Mouse (Mus musculus) ES-CJ7 (cell line): ENCODE measurements around the gene Adssl1.

Experiments used
- DNase-seq: peaks from one replicate; pipeline ENCODE4 v3.0.0; 2011; ENCODE audit warnings: low read depth, low spot score

The Adssl1 gene

GRCm38 (mm10) chr12:112592985-112593734 lies 26.7 kb upstream of the Adssl1 start:
- DNase-seq, result no peak

- DNase-seq, result no peak
Measured at GRCm38 (mm10) chr12:112593951-112594915, 25.6 kb upstream of the Adssl1 start.

GRCm38 (mm10) chr12:112594989-112595388 lies 24.9 kb upstream of the Adssl1 start:
- DNase-seq, result no peak

GRCm38 (mm10) chr12:112595626-112596025 lies 24.2 kb upstream of the Adssl1 start:
- no peak for DNase-seq

- no peak for DNase-seq
Measured at GRCm38 (mm10) chr12:112596454-112596853, 23.4 kb upstream of the Adssl1 start.

- DNase-seq, result no peak
Measured at GRCm38 (mm10) chr12:112596891-112597500, 22.8 kb upstream of the Adssl1 start.

- no peak for DNase-seq
Measured at GRCm38 (mm10) chr12:112597618-112598017, 22.2 kb upstream of the Adssl1 start.

- no peak for DNase-seq
Measured at GRCm38 (mm10) chr12:112599198-112599597, 20.6 kb upstream of the Adssl1 start.

- DNase-seq, result peak; percentile 28
Measured at GRCm38 (mm10) chr12:112599942-112600611, 19.8 kb upstream of the Adssl1 start.

GRCm38 (mm10) chr12:112604022-112604421 lies 15.8 kb upstream of the Adssl1 start:
- no peak for DNase-seq

GRCm38 (mm10) chr12:112604709-112605649 lies 14.9 kb upstream of the Adssl1 start:
- peak; percentile 66 for DNase-seq

- DNase-seq, result peak; percentile 47
Measured at GRCm38 (mm10) chr12:112605766-112606165, 14.1 kb upstream of the Adssl1 start.

- no peak for DNase-seq
Measured at GRCm38 (mm10) chr12:112606998-112607397, 12.8 kb upstream of the Adssl1 start.

GRCm38 (mm10) chr12:112609031-112609430 lies 10.8 kb upstream of the Adssl1 start:
- no peak for DNase-seq

GRCm38 (mm10) chr12:112616668-112617067 lies 3.2 kb upstream of the Adssl1 start:
- no peak for DNase-seq

- no peak for DNase-seq
Measured at GRCm38 (mm10) chr12:112617184-112617583, 2.7 kb upstream of the Adssl1 start.

GRCm38 (mm10) chr12:112617898-112618380 lies 1.9 kb upstream of the Adssl1 start:
- DNase-seq, result peak; percentile 90

- DNase-seq, result no peak
Measured at GRCm38 (mm10) chr12:112618981-112619685, 712 bp upstream of the Adssl1 start.

GRCm38 (mm10) chr12:112620354-112621061 lies 663 bp downstream of the Adssl1 start:
- no peak for DNase-seq
